Mouse (Mus musculus) fibroblast of lung, adult 2 months (primary cell): ENCODE measurements around the gene Txndc15.

Experiments
- DNase-seq: peaks from one replicate; pipeline ENCODE4 v3.0.0-alpha.2; 2011; ENCODE audit warnings: low read depth

The Txndc15 gene

GRCm38 (mm10) chr13:55732121-55732520 lies 17.7 kb downstream of the Txndc15 start:
- no peak for DNase-seq

- DNase-seq = no peak
Measured at GRCm38 (mm10) chr13:55733628-55734502, 19.4 kb downstream of the Txndc15 start.

GRCm38 (mm10) chr13:55737885-55738284 lies 23.4 kb downstream of the Txndc15 start:
- DNase-seq = no peak

- DNase-seq = no peak
Measured at GRCm38 (mm10) chr13:55742306-55742705, 27.9 kb downstream of the Txndc15 start.

- DNase-seq = no peak
Measured at GRCm38 (mm10) chr13:55754380-55754779, 39.9 kb downstream of the Txndc15 start.

- DNase-seq = peak; percentile 2
Measured at GRCm38 (mm10) chr13:55756789-55757188, 42.3 kb downstream of the Txndc15 start.

- no peak for DNase-seq
Measured at GRCm38 (mm10) chr13:55757645-55758044, 43.2 kb downstream of the Txndc15 start.

GRCm38 (mm10) chr13:55760576-55760975 lies 46.1 kb downstream of the Txndc15 start:
- DNase-seq = no peak

GRCm38 (mm10) chr13:55761486-55761885 lies 47.0 kb downstream of the Txndc15 start:
- DNase-seq = no peak

- no peak for DNase-seq
Measured at GRCm38 (mm10) chr13:55774352-55774751, 59.9 kb downstream of the Txndc15 start.

GRCm38 (mm10) chr13:55775056-55775455 lies 60.6 kb downstream of the Txndc15 start:
- DNase-seq = peak; percentile 12
